Mouse (Mus musculus) intestine, postnatal 0 days (tissue): ENCODE measurements at regions not wholly inside any gene's neighbourhood (a gene's known extent, or its start where the extent isn't known, plus 50 kb on each side); places are given as distances from the start of the nearest gene placed in this dataset.
A peak's percentile ranks its signal among the peaks of the same experiment; 100 is the strongest.

Experiments used
- ATAC-seq: fragments of 200-750 bp; cut with Nextera tagmentation; 2 replicates; pipeline ENCODE4 v1.8.0; 2017; ENCODE audit warnings: mild to moderate bottlenecking, moderate TSS enrichment, moderate library complexity
- H3K27ac ChIP-seq: fragments of 300-500 bp; sonication (generic); 2 replicates; pipeline ENCODE4 v1.5.1; 2014; ENCODE audit warnings: mild to moderate bottlenecking, low read depth, low read length, moderate library complexity
- H3K27me3 ChIP-seq: fragments of 300-500 bp; sonication (generic); replicated peaks from 2 replicates; pipeline ENCODE4 v1.6.1; 2014; ENCODE audit warnings: low read length, mixed read lengths; ENCODE audit not compliant: control insufficient read depth, insufficient read depth
- H3K36me3 ChIP-seq: fragments of 300-500 bp; sonication (generic); 2 replicates; pipeline ENCODE4 v1.6.1; 2014; ENCODE audit warnings: mild to moderate bottlenecking, moderate library complexity; ENCODE audit not compliant: control insufficient read depth, insufficient read depth
- H3K4me1 ChIP-seq: fragments of 300-500 bp; sonication (generic); replicated peaks from 2 replicates; pipeline ENCODE4 v1.6.1; 2014; ENCODE audit warnings: antibody characterized with exemption, low read length, mixed read lengths; ENCODE audit not compliant: control insufficient read depth, insufficient read depth
- H3K4me2 ChIP-seq: fragments of 300-500 bp; sonication (generic); replicated peaks from 2 replicates; pipeline ENCODE4 v1.6.1; 2014; ENCODE audit warnings: low read depth, mild to moderate bottlenecking, moderate library complexity
- H3K4me3 ChIP-seq: fragments of 300-500 bp; sonication (generic); 2 replicates; pipeline ENCODE4 v1.5.1; 2014; ENCODE audit warnings: low read depth, low read length
- H3K9ac ChIP-seq: fragments of 300-500 bp; sonication (generic); 2 replicates; pipeline ENCODE4 v1.6.1; 2014; ENCODE audit warnings: mild to moderate bottlenecking, low read depth, low read length
- H3K9me3 ChIP-seq: fragments of 300-500 bp; sonication (generic); 2 replicates; pipeline ENCODE4 v1.6.1; 2016; ENCODE audit warnings: mixed run types; ENCODE audit not compliant: control insufficient read depth
- CTCF ChIP-seq: sonication (generic); IDR thresholded peaks from 2 replicates; pipeline ENCODE4 v1.5.1; 2016; ENCODE audit warnings: low read depth, mild to moderate bottlenecking, control low read depth, antibody characterized with exemption, moderate library complexity
- whole genome bisulfite sequencing: fragments of 180-500 bp; shearing (Covaris S2); extraction: QIAGEN DNeasy Blood & Tissue Kit; methylation state at CpG from one replicate; pipeline ENCODE4 v1.1.7; 2014; 5-methylcytosine and 5-hydroxymethylcytosine counted together

DNA sequence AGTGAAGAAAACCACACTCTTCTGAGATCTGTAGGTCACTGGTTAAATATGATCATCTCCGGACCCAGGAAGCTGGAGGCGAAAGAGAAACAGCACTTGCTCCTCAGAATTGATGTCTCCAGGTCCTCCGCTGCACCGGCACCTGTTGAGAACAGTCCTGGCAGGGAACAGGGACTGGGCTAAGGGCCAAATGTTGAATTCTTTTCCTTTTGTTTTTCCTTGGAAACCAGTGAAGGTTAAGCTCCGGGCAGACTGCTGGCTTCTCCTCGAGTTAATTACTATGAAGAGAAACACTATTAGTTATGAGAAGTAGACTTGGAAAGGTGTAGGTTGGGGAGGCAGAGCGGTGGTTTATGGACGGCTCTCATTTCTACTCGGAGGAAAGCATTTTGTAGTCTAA is 242.7 kb downstream of the Rngtt start:
- ATAC-seq: no peak
- H3K36me3 ChIP-seq: no peaks in the 10 kb centered on the region
- TF ChIP-seq CTCF: no peak
- no peak overlapping the region for H3K9ac ChIP-seq
- 59% methylated on average over 9 of the region's 9 CpGs for WGBS
- no peak overlapping the region; the same call in 1 of the 2 replicates for H3K4me2 ChIP-seq
- no peaks in the 10 kb centered on the region for H3K4me1 ChIP-seq
- no peaks in the 10 kb centered on the region for H3K27me3 ChIP-seq
- no peaks in the 10 kb centered on the region for H3K9me3 ChIP-seq
- H3K4me3 ChIP-seq: no peak overlapping the region
- H3K27ac ChIP-seq: no peak overlapping the region

DNA sequence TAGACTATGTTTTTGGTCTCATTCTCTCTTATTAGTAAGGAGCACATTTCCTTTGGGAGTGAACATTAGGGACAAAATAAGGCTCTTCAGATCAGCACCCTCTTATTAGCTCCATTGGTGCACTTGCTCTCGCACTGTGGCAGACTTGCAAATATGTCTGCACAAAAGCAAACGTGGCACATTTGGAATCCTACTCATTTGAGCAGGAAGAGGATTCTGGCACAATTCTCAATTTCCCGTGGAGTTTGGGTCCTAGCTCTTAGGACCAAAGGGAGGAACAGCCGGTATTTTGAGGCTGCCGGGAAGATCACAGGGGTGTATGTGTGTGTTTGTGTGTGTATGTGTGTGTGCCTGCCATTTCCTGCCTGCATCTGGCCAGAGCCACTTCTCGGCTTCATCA is 244.5 kb downstream of the Rngtt start:
- no peak for TF ChIP-seq CTCF
- WGBS: 40% methylated on average over 6 of the region's 6 CpGs
- Histone ChIP-seq H3K27me3 (no peaks in the 10 kb centered on the region), H3K4me3 (no peak overlapping the region), H3K4me1 (no peaks in the 10 kb centered on the region), H3K36me3 (no peaks in the 10 kb centered on the region), H3K4me2 (no peak overlapping the region), H3K9ac (no peak overlapping the region), H3K27ac (no peak overlapping the region), H3K9me3 (no peaks in the 10 kb centered on the region)
- ATAC-seq: no peak

DNA sequence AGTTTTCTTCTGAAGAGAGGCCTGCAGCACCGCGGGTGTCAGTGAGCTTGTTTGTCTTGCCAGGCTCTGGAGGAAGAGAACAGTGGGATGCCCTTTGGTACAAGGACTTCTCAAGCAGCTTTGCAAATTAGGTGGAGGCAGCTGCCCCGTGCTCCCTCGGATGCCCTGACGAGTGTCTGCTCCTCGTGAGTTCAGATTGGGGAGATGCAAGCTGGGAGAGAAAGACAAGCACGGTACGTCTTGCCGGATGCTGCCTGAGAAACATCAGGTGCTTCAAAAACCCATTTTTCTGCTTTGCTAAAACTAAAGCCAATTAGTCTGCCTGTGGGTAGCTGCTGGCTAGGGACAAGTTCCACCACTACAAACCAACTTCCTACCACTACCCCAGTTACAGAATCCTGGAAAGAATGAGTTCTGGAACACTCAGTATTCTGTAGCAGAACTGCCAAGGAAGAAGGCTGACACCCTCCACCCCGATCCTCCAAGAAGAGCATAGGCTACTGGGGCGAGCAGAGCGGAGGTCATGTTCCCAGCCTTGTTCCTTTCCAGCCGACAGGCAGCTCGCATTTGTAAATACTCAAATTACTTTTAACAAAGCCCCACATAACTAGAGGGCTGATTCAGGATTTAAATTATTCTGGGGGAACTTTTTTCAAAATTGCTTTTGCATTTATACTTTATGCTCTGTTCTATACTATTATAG is 245.3 kb downstream of the Rngtt start:
- 28% methylated on average over 14 of the region's 14 CpGs for WGBS
- H3K27ac ChIP-seq: no peak overlapping the region
- no peak overlapping the region for H3K9ac ChIP-seq
- no peaks in the 10 kb centered on the region for H3K27me3 ChIP-seq
- H3K36me3 ChIP-seq: no peaks in the 10 kb centered on the region
- H3K9me3 ChIP-seq: no peaks in the 10 kb centered on the region
- ATAC-seq: no peak
- H3K4me3 ChIP-seq: no peak overlapping the region
- TF ChIP-seq CTCF: no peak
- H3K4me1 ChIP-seq: no peaks in the 10 kb centered on the region
- H3K4me2 ChIP-seq: no peak overlapping the region

GRCm38 (mm10) chr4:33555966-33556365 is 245.9 kb downstream of the Rngtt start:
- 56% methylated on average over 12 of the region's 12 CpGs for WGBS

DNA sequence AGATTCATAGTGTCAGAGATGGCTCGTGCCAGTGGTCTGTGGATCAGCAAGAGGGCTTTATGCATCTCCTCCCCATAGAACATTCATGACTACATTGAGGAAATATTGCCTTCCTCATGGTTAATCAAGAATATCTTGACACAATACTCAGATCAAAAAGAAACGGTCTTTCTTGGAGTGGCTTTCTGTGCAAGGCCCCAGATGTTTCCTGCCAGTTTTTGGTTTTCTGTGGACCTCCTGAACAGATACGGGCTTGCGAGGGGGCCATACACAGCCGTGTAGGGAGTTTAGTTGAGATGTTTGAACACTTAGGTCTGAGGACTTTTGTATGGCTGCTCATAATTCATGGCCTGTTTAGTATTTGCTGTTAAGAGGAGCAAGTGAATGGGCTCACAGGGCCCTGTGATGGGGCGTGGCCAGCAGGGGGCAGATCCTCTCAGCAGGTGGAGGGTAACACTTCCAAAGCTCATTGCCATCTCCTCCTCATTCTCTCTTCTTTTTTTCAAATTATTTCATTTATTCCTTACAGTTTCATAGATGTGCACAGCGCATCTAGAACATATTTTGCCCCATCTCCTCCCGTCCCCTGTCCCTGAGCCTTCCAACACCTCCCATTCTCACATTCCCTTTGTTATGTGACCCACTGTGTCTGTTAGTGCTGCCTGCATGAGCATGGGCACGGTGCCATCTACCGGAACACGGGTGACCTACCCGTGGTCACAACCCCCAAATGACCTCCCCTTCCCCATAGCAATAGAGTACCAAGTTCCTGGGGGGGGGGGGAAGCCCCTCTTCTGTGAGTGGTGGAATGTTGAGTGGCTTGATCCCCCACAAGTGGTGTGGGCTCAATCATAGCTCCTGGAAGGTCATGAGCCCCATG is 246.8 kb downstream of the Rngtt start:
- WGBS: 75% methylated on average over 12 of the region's 12 CpGs

More at GRCm38 (mm10) chr4:33555966-33556365, 245.9 kb downstream of the Rngtt start:
- Histone ChIP-seq H3K27me3 (no peaks in the 10 kb centered on the region), H3K36me3 (no peaks in the 10 kb centered on the region), H3K9me3 (no peaks in the 10 kb centered on the region), H3K27ac (no peak overlapping the region), H3K9ac (no peak overlapping the region), H3K4me3 (no peak overlapping the region), H3K4me1 (no peaks in the 10 kb centered on the region), H3K4me2 (no peak overlapping the region)
- ATAC-seq: no peak
- no peak for TF ChIP-seq CTCF

GRCm38 (mm10) chr4:33570274-33570673 is 260.2 kb downstream of the Rngtt start:
- H3K27me3 ChIP-seq: no peaks in the 10 kb centered on the region
- H3K36me3 ChIP-seq: no peaks in the 10 kb centered on the region
- no peak overlapping the region for H3K4me2 ChIP-seq
- 80% methylated on average over 5 of the region's 5 CpGs for WGBS
- no peak for TF ChIP-seq CTCF
- ATAC-seq: no peak
- H3K4me3 ChIP-seq: no peak overlapping the region
- H3K9me3 ChIP-seq: no peaks in the 10 kb centered on the region
- H3K9ac ChIP-seq: no peak overlapping the region
- H3K4me1 ChIP-seq: no peaks in the 10 kb centered on the region
- H3K27ac ChIP-seq: no peak overlapping the region

More for the DNA sequence above, 246.8 kb downstream of the Rngtt start:
- Histone ChIP-seq H3K27ac (no peak overlapping the region), H3K27me3 (no peaks in the 10 kb centered on the region), H3K4me2 (no peak overlapping the region), H3K36me3 (no peaks in the 10 kb centered on the region), H3K9ac (no peak overlapping the region), H3K4me1 (no peaks in the 10 kb centered on the region), H3K9me3 (no peaks in the 10 kb centered on the region), H3K4me3 (no peak overlapping the region)
- TF ChIP-seq CTCF: peak; percentile 49
- ATAC-seq: no peak
